Mouse (Mus musculus) ES-E14 (cell line): Measurements from ENCODE around the gene Dars. TPM values are rescaled to one million over a fixed set of nuclear protein-coding genes. Genes with fewer than 3 reads are reported as not detected.

Experiments
- DNase-seq: peaks from one replicate; pipeline ENCODE4 v3.0.0-alpha.2; 2013; ENCODE audit warnings: low read depth, low spot score
- H3K27ac ChIP-seq: 2 replicates; pipeline ENCODE4 v1.5.1; 2012; ENCODE audit warnings: low read depth, mild to moderate bottlenecking, low read length, moderate library complexity, mixed read lengths; ENCODE audit not compliant: poor library complexity, insufficient read depth, severe bottlenecking
- H3K36me3 ChIP-seq: 2 replicates; pipeline ENCODE4 v1.6.1; 2012; ENCODE audit warnings: mild to moderate bottlenecking, low read length, moderate library complexity, mixed read lengths; ENCODE audit not compliant: control insufficient read depth, poor library complexity, insufficient read depth, severe bottlenecking
- H3K4me1 ChIP-seq, 2 experiments: fragments of 150-350 bp in 1 of 2; sonication (generic) in 1 of 2; 2 replicates each; pipeline ENCODE4 v1.6.1; 2012; ENCODE audit warnings: low read length in 2 of 2, mild to moderate bottlenecking in 1 of 2, mixed read lengths in 1 of 2; ENCODE audit not compliant: control insufficient read depth in 2 of 2, insufficient read depth in 2 of 2, poor library complexity in 1 of 2
- H3K4me3 ChIP-seq, 2 experiments: fragments of 150-350 bp in 1 of 2; sonication (generic) in 1 of 2; 2 replicates each; pipeline ENCODE4 v1.5.1; 2012; ENCODE audit warnings: low read length in 2 of 2, low read depth in 1 of 2, mild to moderate bottlenecking in 1 of 2, mixed read lengths in 1 of 2; ENCODE audit not compliant: insufficient read depth in 1 of 2, poor library complexity in 1 of 2, severe bottlenecking in 1 of 2
- H3K9ac ChIP-seq: 2 replicates; pipeline ENCODE4 v1.6.1; 2012; ENCODE audit warnings: low read depth, mild to moderate bottlenecking, low read length, mixed read lengths; ENCODE audit not compliant: poor library complexity, insufficient read depth, severe bottlenecking
- H3K9me3 ChIP-seq: fragments of 150-350 bp; sonication (generic); 2 replicates; pipeline ENCODE4 v1.6.1; 2012; ENCODE audit warnings: low read depth, mild to moderate bottlenecking, low read length; ENCODE audit not compliant: control insufficient read depth, insufficient read depth
- CHD2 ChIP-seq: IDR thresholded peaks from 2 replicates; pipeline ENCODE4 v1.6.1; 2014; ENCODE audit warnings: mild to moderate bottlenecking, low read depth, low read length, inconsistent platforms
- HCFC1 ChIP-seq: IDR thresholded peaks from 2 replicates; pipeline ENCODE4 v1.6.1; 2012; ENCODE audit warnings: low read length, inconsistent platforms, borderline replicate concordance; ENCODE audit not compliant: insufficient read depth
- MAFK ChIP-seq: IDR thresholded peaks from 2 replicates; pipeline ENCODE4 v1.6.1; 2014; ENCODE audit warnings: mild to moderate bottlenecking, low read depth, low read length, inconsistent platforms; ENCODE audit not compliant: insufficient read depth
- ZC3H11A ChIP-seq: IDR thresholded peaks from 2 replicates; pipeline ENCODE4 v1.6.1; 2012; ENCODE audit warnings: low read depth, mild to moderate bottlenecking, inconsistent platforms, low read length, borderline replicate concordance
- ZNF384 ChIP-seq: IDR thresholded peaks from 2 replicates; pipeline ENCODE4 v1.6.1; 2012; ENCODE audit warnings: low read depth, low read length, inconsistent platforms
- in situ Hi-C, 2 experiments: fragments of 600-800 bp; cut with MboI; formaldehyde crosslinking; loops; one replicate each; pipeline ENCODE4 v1.15.1; 2025; ENCODE audit warnings: low sequenced_read_pairs in 2 of 2, inconsistent platforms in 1 of 2; ENCODE audit not compliant: unreplicated experiment in 2 of 2
- total RNA-seq: library from RNA; depleted of rRNA; stranded (reverse); fragments of 300-350 nt; gene quantifications from 2 replicates; pipeline ENCODE4 v1.2.3, GENCODE M21; 2012

Dars gene
- total RNA-seq, 1 experiment: 85.9 TPM

DNA sequence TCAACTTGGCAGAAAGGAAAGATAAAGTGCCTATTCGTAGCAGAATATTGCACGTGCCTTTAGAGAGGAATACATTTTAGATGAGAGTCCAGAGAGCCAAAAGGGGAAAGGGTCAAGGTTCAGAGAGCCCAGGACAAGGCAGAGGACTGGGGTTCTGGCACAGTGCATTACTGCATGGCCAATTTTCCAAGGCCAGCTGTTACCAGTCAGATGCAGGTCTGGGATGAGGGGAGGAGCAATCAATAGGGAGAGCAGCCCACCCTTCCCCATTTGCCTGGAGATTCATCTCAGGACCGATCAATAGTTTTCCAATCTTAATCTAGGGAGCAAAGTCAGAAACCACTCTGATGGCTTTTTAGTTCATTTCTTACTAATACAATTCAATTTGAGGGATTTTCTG is 35.0 kb upstream of the Dars start:
- Histone ChIP-seq H3K4me1 (no peaks in the 10 kb centered on the region), H3K9ac (no peak overlapping the region), H3K27ac (no peak overlapping the region), H3K4me3 (no peak overlapping the region), H3K9me3 (no peaks in the 10 kb centered on the region), H3K36me3 (no peaks in the 10 kb centered on the region)
- no peak for TF ChIP-seq HCFC1
- TF ChIP-seq ZC3H11A: no peak
- no peak for TF ChIP-seq MAFK
- no peak for TF ChIP-seq ZNF384
- TF ChIP-seq CHD2: no peak
- DNase-seq: no peak
- in situ Hi-C loops: no loop called here

GRCm38 (mm10) chr1:128451183-128451582 is 34.0 kb upstream of the Dars start:
- Histone ChIP-seq H3K9ac (no peak overlapping the region), H3K4me3 (no peak overlapping the region), H3K36me3 (no peaks in the 10 kb centered on the region), H3K9me3 (no peaks in the 10 kb centered on the region), H3K4me1 (no peaks in the 10 kb centered on the region), H3K27ac (no peak overlapping the region)
- in situ Hi-C loops: no loop called here
- TF ChIP-seq HCFC1 (no peak), CHD2 (no peak), MAFK (no peak), ZNF384 (no peak), ZC3H11A (no peak)
- DNase-seq: no peak

DNA sequence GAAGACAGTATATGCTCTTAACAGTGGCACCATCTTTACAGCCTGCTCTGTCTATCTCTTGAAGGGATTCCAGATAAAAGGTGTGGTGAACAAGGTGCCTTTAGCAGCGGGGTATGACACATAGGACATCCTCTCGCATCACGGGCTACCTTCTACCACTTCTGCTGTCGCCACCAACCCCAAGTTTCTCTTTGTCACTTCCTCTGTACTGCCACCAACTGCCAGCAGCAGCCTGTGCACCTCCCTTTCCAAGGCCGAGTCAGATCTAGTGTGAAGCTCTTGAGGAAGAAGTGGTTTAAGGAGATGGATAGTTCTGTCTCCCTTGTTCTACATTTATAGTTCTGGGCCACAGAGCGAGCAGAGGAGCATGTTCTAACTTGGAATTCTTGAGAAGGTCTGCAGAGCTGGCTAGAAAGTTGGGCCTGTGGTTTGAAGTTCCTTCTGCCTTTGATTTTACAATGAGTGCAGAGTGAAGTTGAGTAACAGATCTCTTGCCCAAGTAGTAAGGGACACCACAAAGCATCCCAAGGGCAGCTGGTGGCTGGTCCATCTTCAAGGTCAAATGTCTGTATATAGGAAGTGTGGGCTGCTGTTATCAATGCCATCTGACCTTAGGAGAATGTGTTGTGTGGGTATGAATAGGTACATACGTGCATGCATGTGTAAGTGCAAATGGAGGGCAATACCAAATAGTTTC is 30.2 kb upstream of the Dars start:
- TF ChIP-seq ZNF384 (no peak), HCFC1 (no peak), MAFK (no peak), ZC3H11A (no peak), CHD2 (no peak)
- Histone ChIP-seq H3K9me3 (no peaks in the 10 kb centered on the region), H3K27ac (no peak overlapping the region), H3K36me3 (no peaks in the 10 kb centered on the region), H3K9ac (no peak overlapping the region), H3K4me1 (no peaks in the 10 kb centered on the region), H3K4me3 (no peak overlapping the region)
- in situ Hi-C loops: no loop called here
- DNase-seq: no peak

- Histone ChIP-seq H3K4me1 (peaks cover 0 to 2% of the 10 kb centered on the region in 2 experiments; a peak in 1 of 4 replicates), H3K36me3 (no peaks in the 10 kb centered on the region), H3K9me3 (no peaks in the 10 kb centered on the region), H3K9ac (no peak overlapping the region), H3K27ac (no peak overlapping the region), H3K4me3 (no peak overlapping the region)
- DNase-seq: no peak
- TF ChIP-seq MAFK (peak; percentile 86), ZC3H11A (no peak)
- in situ Hi-C loops: no loop called here
These were observed 27.0 kb upstream of the Dars start for GRCm38 (mm10) chr1:128443890-128444839.
